Mouse (Mus musculus) naive thymus-derived CD4-positive, alpha-beta T cell, adult 2 months (primary cell): ENCODE results near the gene Grk5.
"Not testable (repeated sequence)": the region's sequence is repeated elsewhere in the genome, so short reads cannot be mapped to it uniquely, and the experiment has no call there.

Experiments used
- DNase-seq: peaks from one replicate; pipeline ENCODE4 v3.0.0-alpha.2; 2011; ENCODE audit warnings: low read depth

Grk5 gene

GRCm38 (mm10) chr19:60911653-60912052, 22.1 kb downstream of the Grk5 start:
- DNase-seq: no peak

DNA sequence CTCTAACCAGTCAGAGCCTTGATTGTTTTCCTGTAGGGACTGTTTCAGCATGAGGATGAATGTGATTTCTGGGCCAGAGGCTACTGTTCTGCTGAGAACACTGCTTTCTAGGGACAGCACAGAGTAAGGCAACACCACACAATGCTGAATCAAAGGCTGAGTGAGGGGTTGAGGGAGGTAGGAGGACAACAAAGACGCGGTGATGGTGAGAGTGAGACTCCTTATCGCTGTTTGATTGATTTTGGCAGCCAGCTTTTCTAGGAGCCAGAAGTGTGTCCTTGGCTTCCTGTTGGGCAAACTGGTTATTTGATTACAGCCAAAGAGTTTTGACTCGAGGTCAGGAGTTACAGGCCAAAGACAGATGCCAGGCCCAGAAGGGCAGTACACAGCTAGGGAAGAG, 25.7 kb downstream of the Grk5 start:
- no peak for DNase-seq

DNA sequence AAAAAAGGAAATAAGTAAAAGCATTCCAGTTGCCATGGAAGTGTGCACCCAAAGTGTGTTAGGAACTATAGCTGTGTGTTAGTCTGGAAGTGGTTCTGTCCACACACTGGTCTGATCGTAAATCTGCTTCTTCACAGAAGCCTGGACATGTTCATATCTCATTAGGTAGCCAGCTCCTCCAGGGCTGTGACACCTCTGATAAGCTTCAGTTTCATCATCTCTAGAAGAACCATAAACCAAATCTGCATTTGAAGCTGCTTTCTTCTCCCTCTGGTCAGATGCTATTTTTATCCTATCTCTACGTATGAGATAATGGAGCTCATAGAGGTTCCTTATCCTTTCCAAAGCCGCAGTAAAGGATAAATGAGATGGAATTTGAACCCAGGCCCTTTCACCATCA, 26.3 kb downstream of the Grk5 start:
- no peak for DNase-seq

- no peak for DNase-seq
Measured at GRCm38 (mm10) chr19:60916869-60917570, 27.5 kb downstream of the Grk5 start.

DNA sequence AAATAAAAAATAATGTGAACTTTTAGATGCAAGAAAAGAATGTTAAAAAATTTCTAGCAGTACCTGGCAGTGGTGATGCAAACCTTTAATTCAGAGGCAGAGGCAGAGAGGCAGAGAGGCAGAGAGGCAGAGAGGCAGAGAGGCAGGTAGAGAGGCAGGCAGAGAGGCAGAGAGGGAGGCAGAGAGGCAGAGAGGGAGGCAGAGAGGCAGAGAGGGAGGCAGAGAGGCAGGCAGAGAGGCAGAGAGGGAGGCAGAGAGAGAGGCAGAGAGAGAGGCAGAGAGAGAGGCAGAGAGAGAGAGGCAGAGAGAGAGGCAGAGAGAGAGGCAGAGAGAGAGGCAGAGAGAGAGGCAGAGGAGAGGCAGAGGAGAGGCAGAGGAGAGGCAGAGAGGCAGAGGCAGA, 35.0 kb downstream of the Grk5 start:
- DNase-seq: not testable (repeated sequence)

DNA sequence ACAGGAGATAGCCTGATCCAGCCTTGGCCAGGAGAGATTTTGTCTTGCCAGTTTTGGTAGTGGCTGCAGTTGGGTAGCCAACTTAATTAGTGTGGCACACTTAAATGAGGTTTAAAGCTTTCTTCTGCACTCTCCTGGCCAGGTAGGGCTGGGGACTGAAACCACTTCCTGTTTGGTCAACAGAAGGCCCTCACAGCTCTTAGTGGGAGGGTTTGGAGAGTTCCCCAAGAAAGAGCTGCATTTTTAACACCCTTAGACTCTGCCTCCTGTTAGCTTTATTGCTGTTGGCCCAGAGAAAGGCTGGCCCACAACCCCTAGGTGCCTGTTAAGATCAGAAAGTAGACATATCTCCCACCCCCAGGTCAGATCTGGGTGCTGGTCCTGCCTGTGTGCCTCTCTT, 45.5 kb downstream of the Grk5 start:
- DNase-seq: no peak

DNA sequence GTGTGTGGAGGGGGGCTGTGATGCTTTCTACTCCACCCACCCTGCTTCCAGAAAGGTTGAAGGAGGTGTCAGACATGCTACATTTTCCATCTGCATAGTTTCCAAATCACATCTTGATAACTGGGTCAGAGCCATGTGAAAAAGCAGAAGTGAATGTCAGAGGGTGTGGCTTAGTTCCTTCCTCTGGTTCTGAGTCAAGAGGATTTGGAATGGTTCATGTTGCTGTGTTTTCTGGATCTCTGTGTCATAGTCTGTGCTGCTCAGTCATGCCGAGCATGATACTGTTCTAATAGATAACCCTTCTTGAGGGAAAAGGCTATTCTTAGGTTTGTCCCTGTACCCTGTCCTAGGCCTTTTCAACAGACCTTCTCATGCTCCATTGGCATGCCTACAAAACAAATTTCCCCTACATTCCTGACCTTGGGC, 50.4 kb downstream of the Grk5 start:
- DNase-seq: no peak

DNA sequence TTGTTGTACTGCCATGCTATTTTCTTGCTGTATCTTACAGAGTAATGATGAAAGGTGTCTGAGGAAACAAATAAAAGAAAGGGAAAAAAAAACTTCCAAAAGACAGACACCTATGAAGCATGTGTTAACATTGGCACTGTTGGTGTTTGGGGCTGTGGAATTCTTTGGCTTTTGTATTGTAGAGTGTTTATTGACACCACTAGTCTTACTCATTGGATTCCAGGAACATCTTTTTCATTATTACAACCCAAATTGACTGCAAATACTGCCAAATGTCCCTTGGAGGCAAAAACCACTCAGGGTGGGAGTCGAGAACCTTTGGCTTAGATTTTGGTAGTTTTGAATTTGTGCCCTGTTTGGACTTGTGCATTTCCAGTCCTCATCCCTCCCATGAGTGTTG, 51.3 kb downstream of the Grk5 start:
- DNase-seq: no peak

GRCm38 (mm10) chr19:60945801-60946311, 56.3 kb downstream of the Grk5 start:
- DNase-seq: no peak

GRCm38 (mm10) chr19:60946656-60947055, 57.1 kb downstream of the Grk5 start:
- no peak for DNase-seq

DNA sequence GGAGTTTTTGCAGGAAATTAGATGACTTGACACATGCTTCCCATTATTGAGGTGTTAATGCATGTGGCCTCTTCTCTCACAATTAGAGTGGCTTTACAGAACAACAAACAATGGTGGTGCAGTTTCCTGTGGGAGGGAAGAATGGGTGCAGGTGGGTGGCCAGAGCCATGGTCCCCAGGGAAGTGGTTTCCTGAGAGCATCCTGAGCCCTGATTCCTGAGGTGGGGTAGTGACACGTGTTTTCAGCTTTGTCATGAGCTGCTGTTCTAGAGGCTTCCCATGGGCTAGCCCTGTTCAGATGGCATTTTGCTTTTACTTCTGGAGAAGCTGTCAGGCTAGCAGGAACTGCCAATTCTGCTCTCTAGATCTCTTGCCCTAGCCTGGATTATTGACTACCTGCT, 59.4 kb downstream of the Grk5 start:
- DNase-seq: no peak

DNA sequence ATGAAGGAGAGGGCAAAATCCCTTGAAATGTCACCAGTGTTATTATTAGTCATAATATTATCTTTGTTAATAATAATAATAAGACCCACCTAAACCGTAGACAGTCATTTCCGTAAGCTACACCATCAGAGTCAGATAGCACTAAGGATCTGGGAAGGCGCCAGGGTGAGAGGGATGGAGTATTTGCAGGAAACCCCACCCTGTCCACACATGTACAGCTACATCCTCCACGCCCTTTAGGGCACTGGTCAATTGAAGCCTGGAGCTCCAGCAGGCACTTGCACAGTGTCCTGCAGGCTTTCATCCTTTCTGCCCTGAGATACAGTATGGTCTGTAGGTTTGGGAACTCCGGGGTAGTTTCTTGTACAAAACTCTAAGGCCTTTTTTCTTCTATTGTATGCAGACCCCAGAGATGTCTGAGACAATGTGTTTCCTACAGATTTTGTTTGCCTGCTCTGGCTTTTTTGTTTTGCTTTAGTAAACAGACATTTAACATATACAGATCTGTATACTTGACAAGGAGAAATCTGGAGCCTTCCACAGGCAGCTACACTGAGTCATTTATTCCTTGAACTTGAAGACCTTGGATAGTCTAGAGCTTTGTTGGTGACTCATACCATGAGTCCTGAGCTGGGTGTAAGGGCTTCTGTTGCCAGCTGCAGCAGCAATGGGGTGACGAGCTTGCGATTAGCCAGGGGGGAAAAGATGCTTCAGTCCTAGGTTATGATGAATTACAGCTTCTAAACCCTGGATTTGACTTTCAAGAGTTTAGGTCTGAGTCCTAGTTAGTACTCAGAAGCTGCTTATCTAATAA, 60.7 kb downstream of the Grk5 start:
- no peak for DNase-seq

DNA sequence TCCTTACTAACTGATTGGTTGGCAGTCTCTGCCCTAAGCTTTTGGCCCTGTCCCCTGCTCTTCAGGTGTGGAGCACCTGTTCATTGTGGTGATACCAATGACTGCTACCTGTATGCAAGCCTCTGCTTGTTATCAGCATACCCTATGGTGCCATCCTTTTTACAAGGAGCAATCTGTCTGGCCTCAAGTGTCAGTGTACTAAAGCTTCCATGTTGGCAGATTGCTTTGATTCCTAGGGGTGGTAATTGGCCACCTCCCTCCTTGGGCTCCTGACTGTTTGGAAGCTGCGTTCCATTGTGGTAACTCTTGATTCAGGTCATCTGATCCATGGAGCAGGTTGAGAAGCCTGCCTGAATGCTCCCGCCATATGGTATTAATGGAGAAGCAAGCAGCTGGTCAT, 65.6 kb downstream of the Grk5 start:
- no peak for DNase-seq

DNA sequence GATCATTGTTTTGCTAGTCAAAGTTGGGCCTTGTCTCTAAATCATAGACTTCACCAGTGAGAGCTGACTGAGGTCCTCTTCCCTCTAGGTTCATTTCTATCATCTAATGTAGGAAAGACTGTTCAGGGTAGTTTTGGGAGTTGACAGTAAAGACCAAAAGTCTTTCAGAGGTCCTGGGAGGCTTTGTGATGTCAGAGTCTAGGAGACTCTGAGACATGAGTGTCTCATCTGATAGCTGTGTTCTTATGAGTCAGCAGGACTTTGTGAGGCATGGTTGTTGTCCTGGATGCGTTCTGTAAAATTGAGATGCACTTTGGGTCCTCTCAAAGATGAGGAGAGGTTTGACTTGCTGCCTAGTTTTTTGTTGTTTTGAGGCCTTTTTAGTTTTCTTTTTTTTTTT, 66.2 kb downstream of the Grk5 start:
- no peak for DNase-seq

- DNase-seq: no peak
Measured at GRCm38 (mm10) chr19:60956198-60956750, 66.7 kb downstream of the Grk5 start.

GRCm38 (mm10) chr19:60959706-60960230, 70.2 kb downstream of the Grk5 start:
- DNase-seq: no peak

GRCm38 (mm10) chr19:60962358-60963061, 73.0 kb downstream of the Grk5 start:
- DNase-seq: no peak

DNA sequence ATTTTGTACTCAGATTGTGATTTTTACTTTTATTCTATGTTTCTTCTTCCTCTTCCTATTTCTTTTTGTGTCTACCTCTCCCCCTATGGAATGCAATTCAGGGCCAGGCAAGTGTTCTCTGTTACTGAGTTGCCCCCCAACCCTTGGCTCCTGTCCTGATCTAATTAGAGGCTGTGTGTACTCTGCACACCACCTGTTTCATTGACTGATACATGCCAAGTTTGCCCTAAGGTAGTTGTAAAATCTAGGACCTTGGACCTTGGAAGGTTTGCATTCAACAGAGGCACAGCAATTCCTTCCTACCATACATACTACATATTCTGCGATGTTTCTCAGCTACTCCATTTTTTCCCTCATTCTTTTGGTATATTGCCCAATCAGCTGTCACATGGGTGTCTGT, 78.4 kb downstream of the Grk5 start:
- no peak for DNase-seq

DNA sequence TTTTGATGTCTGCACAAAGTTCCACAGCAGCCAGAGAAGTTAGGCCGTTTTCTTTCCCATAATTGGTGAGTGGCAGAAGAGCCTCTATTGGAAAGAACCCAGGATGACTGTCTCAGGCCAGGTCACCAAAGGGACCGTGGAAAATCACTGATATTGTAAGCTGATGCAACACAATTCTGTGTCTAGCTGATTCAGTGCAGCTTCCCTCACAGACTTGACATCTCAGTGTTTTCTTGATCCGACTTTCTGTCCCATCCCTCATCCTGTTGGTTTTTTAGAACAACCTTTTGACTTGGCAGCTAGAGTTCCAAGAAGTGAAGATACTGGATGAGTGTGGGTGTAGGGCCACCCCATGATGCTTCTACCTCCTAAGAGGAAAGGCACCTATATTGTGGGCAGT, 80.9 kb downstream of the Grk5 start:
- DNase-seq: no peak

DNA sequence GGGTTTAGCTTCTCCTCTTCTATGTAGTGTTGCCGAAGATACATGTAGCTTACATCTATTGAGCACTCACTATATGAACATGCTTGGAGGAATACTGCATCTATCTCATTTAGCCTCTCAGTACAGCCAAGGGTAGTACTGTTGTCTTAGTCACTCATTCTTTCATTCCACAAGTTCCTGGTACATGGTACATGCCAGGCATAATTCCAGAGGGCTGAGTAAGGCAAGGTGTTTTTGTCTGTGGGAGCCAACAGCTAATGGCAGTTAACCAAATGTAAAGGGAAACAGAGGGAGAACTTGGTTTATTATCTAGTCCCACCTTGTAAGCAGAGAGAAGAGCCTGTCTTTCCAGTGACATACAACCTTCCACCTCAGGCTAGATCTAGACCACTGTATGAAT, 82.0 kb downstream of the Grk5 start:
- no peak for DNase-seq

DNA sequence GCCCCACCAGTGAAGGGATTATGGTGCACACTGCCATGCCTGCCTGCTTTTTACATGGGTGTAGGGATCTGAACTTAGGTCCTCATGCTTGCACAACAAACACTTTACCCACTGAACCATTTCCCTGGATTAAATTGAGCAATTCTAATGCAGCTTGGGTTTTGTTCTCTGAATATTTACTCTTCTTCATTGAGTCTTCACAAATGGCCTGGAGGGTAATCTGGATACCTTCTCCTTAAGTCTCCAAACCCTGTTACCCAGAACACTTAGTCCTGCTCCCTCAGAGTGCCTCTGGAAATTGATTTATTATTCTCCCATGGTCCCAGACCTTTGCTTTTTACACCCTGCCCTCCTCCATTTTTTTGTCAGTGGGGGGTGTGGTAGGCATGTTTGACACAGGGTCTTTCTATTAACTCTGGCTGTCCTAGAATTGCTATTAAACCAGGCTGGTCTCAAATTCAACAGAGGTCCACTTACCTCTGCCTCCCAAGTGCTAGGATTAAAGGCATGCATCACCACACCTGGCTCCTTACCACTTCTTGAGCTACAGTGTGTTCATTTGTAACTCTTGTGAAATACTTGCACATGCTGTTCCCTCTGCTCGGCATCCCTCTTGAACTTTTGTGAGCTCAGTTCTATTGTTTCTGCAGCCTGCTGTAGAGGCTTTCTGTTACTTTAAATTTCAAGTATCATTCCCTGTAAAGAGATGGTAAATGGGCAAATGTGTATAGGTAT, 82.9 kb downstream of the Grk5 start:
- no peak for DNase-seq

- no peak for DNase-seq
Measured at GRCm38 (mm10) chr19:60973508-60973907, 84.0 kb downstream of the Grk5 start.
